Mouse (Mus musculus): ENCODE data around the gene Hjurp.

DNA sequence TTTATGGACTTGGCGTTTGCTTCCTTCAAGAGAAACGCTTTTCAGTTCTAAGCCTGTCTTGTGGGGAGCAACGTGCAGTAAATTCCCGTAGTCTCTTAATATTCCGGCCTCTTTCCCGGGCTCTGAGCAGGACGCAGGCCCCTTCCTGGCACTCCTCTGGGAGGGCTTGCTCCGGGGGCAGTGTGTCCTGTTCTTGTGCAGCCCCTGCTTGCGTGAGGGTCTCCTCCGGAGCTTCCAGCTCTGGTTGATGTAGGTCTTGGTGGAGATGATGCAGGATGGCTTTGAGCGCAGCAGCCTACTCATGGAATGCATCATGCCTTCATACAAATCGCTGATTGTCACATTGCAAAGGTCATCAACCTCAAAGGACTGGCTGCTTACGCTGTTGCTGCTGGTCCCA is 11.3 kb downstream of the Hjurp start:
- TF ChIP-seq CTCF (IDR thresholded peaks at IDR 0.05; ENCODE audit: low read depth, low read length) (0 out of 2 replicates have a peak, but pooled peaks have one; percentile 7), GATA1 (IDR thresholded peaks at IDR 0.05; ENCODE audit: borderline replicate concordance, low read length) (no peak), POLR2AphosphoS5 (IDR thresholded peaks at IDR 0.05; ENCODE audit: insufficient replicate concordance, low read depth, low read length) (peak; percentile 61; the same call in 1 of the 2 replicates), TAL1 (conservative IDR thresholded peaks at IDR 0.05; ENCODE audit: low read depth, low read length) (no peak)
